Mouse (Mus musculus) forebrain, embryonic 14.5 days (tissue): ENCODE measurements around the gene Pacrg. TPM values are rescaled to one million over a fixed set of nuclear protein-coding genes. Genes with fewer than 3 reads are reported as not detected.

Source experiments
- ATAC-seq: fragments of 200-750 bp; cut with Nextera tagmentation; 2 replicates; pipeline ENCODE4 v1.8.0; 2017; ENCODE audit warnings: mild to moderate bottlenecking, moderate library complexity
- DNase-seq: peaks from one replicate; pipeline ENCODE4 v3.0.0-alpha.2; 2015; ENCODE audit warnings: low spot score
- H3K27ac ChIP-seq: fragments of 300-500 bp; sonication (generic); 2 replicates; pipeline ENCODE4 v1.5.1; 2014; ENCODE audit warnings: low read depth, mild to moderate bottlenecking, control low read depth, low read length, moderate library complexity
- H3K27me3 ChIP-seq: fragments of 300-500 bp; sonication (generic); replicated peaks from 2 replicates; pipeline ENCODE4 v1.6.1; 2014; ENCODE audit warnings: low read length, control low read depth, mixed read lengths; ENCODE audit not compliant: control insufficient read depth, insufficient read depth
- H3K36me3 ChIP-seq: fragments of 300-500 bp; sonication (generic); 2 replicates; pipeline ENCODE4 v1.6.1; 2014; ENCODE audit warnings: low read length, control low read depth; ENCODE audit not compliant: control insufficient read depth, insufficient read depth
- H3K4me1 ChIP-seq: fragments of 300-500 bp; sonication (generic); 2 replicates; pipeline ENCODE4 v1.6.1; 2014; ENCODE audit warnings: antibody characterized with exemption, low read length, control low read depth; ENCODE audit not compliant: control insufficient read depth, insufficient read depth
- H3K4me2 ChIP-seq: fragments of 300-500 bp; sonication (generic); 2 replicates; pipeline ENCODE4 v1.6.1; 2014; ENCODE audit warnings: mild to moderate bottlenecking, control low read depth, low read length
- H3K4me3 ChIP-seq: fragments of 300-500 bp; sonication (generic); 2 replicates; pipeline ENCODE4 v1.5.1; 2014; ENCODE audit warnings: low read depth, low read length, control low read depth
- H3K9ac ChIP-seq: fragments of 300-500 bp; sonication (generic); 2 replicates; pipeline ENCODE4 v1.6.1; 2014; ENCODE audit warnings: mild to moderate bottlenecking, low read length, control low read depth, moderate library complexity
- H3K9me3 ChIP-seq: fragments of 300-500 bp; sonication (generic); replicated peaks from 2 replicates; pipeline ENCODE4 v1.6.1; 2016; ENCODE audit warnings: low read length, control low read depth, mixed read lengths; ENCODE audit not compliant: control insufficient read depth
- WGBS: fragments of 180-500 bp; shearing (Covaris S2); extraction: QIAGEN DNeasy Blood & Tissue Kit; methylation state at CpG from one replicate; pipeline ENCODE4 v1.1.7; 2014; 5-methylcytosine and 5-hydroxymethylcytosine counted together
- polyA plus RNA-seq: library from polyadenylated mRNA; unstranded; fragments of >200 nt; fragmentation: Nextera tagmentation; extraction: Ambion mirVana; gene quantifications from 2 replicates; pipeline ENCODE4 v1.2.1, GENCODE M21; 2014

Gene Pacrg
- polyA plus RNA-seq, 1 experiment from 2014 or later, result 7.8 TPM

- H3K36me3 ChIP-seq, result no peaks in the 10 kb centered on the region
- no peaks in the 10 kb centered on the region for H3K9me3 ChIP-seq
- WGBS, result 12% methylated on average over 7 of the region's 7 CpGs
- no peak overlapping the region for H3K4me3 ChIP-seq
- H3K9ac ChIP-seq, result no peak overlapping the region
- peak overlapping the region; percentile 33; the same call in 1 of the 2 replicates for H3K4me2 ChIP-seq
- ATAC-seq, result no peak; the same call in 1 of the 2 replicates
- DNase-seq, result no peak
- peaks cover 13% of the 10 kb centered on the region; the same call in 1 of the 2 replicates for H3K4me1 ChIP-seq
- no peak overlapping the region for H3K27ac ChIP-seq
- no peaks in the 10 kb centered on the region for H3K27me3 ChIP-seq
Measured at GRCm38 (mm10) chr17:10405906-10406305, 434.2 kb downstream of the Pacrg start.

- H3K4me3 ChIP-seq, result no peak overlapping the region
- H3K27me3 ChIP-seq, result no peaks in the 10 kb centered on the region
- H3K9me3 ChIP-seq, result no peaks in the 10 kb centered on the region
- no peak overlapping the region for H3K4me2 ChIP-seq
- H3K27ac ChIP-seq, result no peak overlapping the region
- peaks cover 10% of the 10 kb centered on the region; the same call in 1 of the 2 replicates for H3K4me1 ChIP-seq
- DNase-seq (no peak), ATAC-seq (no peak)
- 91% methylated on average over 11 of the region's 11 CpGs for WGBS
- no peaks in the 10 kb centered on the region for H3K36me3 ChIP-seq
- no peak overlapping the region for H3K9ac ChIP-seq
Measured at GRCm38 (mm10) chr17:10403186-10403585, 436.9 kb downstream of the Pacrg start.

GRCm38 (mm10) chr17:10402064-10402640, 438.0 kb downstream of the Pacrg start:
- H3K9me3 ChIP-seq, result no peaks in the 10 kb centered on the region
- H3K4me1 ChIP-seq, result peaks cover 7% of the 10 kb centered on the region; the same call in 1 of the 2 replicates
- H3K4me3 ChIP-seq, result no peak overlapping the region
- H3K4me2 ChIP-seq, result no peak overlapping the region
- no peak for DNase-seq
- no peak overlapping the region for H3K27ac ChIP-seq
- no peaks in the 10 kb centered on the region for H3K27me3 ChIP-seq
- no peak overlapping the region for H3K9ac ChIP-seq
- no peaks in the 10 kb centered on the region for H3K36me3 ChIP-seq
- 84% methylated on average over 12 of the region's 12 CpGs for WGBS
- no peak for ATAC-seq

- H3K36me3 ChIP-seq, result no peaks in the 10 kb centered on the region
- no peak overlapping the region for H3K4me2 ChIP-seq
- no peak overlapping the region for H3K9ac ChIP-seq
- 80% methylated on average over 3 of the region's 3 CpGs for WGBS
- H3K27ac ChIP-seq, result no peak overlapping the region
- ATAC-seq (no peak), DNase-seq (no peak)
- no peaks in the 10 kb centered on the region for H3K9me3 ChIP-seq
- H3K4me1 ChIP-seq, result peaks cover 2% of the 10 kb centered on the region; the same call in 1 of the 2 replicates
- H3K27me3 ChIP-seq, result no peaks in the 10 kb centered on the region
- no peak overlapping the region for H3K4me3 ChIP-seq
Measured at GRCm38 (mm10) chr17:10401529-10401928, 438.6 kb downstream of the Pacrg start.

- no peak for DNase-seq
- ATAC-seq, result no peak
Measured at GRCm38 (mm10) chr17:10399706-10400105, 440.4 kb downstream of the Pacrg start.

GRCm38 (mm10) chr17:10398871-10399270, 441.2 kb downstream of the Pacrg start:
- Histone ChIP-seq H3K9me3 (no peaks in the 10 kb centered on the region), H3K4me1 (peaks cover 5% of the 10 kb centered on the region; the same call in 1 of the 2 replicates), H3K4me3 (no peak overlapping the region), H3K27me3 (no peaks in the 10 kb centered on the region), H3K36me3 (no peaks in the 10 kb centered on the region), H3K4me2 (no peak overlapping the region), H3K27ac (no peak overlapping the region), H3K9ac (no peak overlapping the region)
- 20% methylated on average over 5 of the region's 5 CpGs for WGBS
- DNase-seq, result peak; percentile 51
- ATAC-seq, result peak; percentile 67

More at GRCm38 (mm10) chr17:10399706-10400105, 440.4 kb downstream of the Pacrg start:
- no peak overlapping the region for H3K4me2 ChIP-seq
- no peaks in the 10 kb centered on the region for H3K9me3 ChIP-seq
- H3K36me3 ChIP-seq, result no peaks in the 10 kb centered on the region
- H3K27me3 ChIP-seq, result no peaks in the 10 kb centered on the region
- H3K4me3 ChIP-seq, result no peak overlapping the region
- WGBS, result 76% methylated on average over 10 of the region's 10 CpGs
- 0 out of 2 replicates have a peak overlapping the region, but pooled peaks have one; percentile 14 for H3K27ac ChIP-seq
- no peak overlapping the region for H3K9ac ChIP-seq
- H3K4me1 ChIP-seq, result peaks cover 5% of the 10 kb centered on the region; the same call in 1 of the 2 replicates

GRCm38 (mm10) chr17:10397924-10398627, 442.0 kb downstream of the Pacrg start:
- no peak for ATAC-seq
- WGBS, result 59% methylated on average over 10 of the region's 10 CpGs

GRCm38 (mm10) chr17:10397336-10397735, 442.8 kb downstream of the Pacrg start:
- ATAC-seq, result no peak
- Histone ChIP-seq H3K4me1 (peaks cover 5% of the 10 kb centered on the region; the same call in 1 of the 2 replicates), H3K27ac (0 out of 2 replicates have a peak overlapping the region, but pooled peaks have one; percentile 1), H3K36me3 (no peaks in the 10 kb centered on the region), H3K4me3 (no peak overlapping the region), H3K27me3 (no peaks in the 10 kb centered on the region), H3K9ac (no peak overlapping the region), H3K9me3 (no peaks in the 10 kb centered on the region), H3K4me2 (no peak overlapping the region)
- WGBS, result 73% methylated on average over 11 of the region's 11 CpGs
- DNase-seq, result no peak

More at GRCm38 (mm10) chr17:10397924-10398627, 442.0 kb downstream of the Pacrg start:
- H3K9me3 ChIP-seq, result no peaks in the 10 kb centered on the region
- H3K4me3 ChIP-seq, result no peak overlapping the region
- DNase-seq, result no peak
- H3K27me3 ChIP-seq, result no peaks in the 10 kb centered on the region
- H3K27ac ChIP-seq, result no peak overlapping the region
- H3K4me2 ChIP-seq, result no peak overlapping the region
- peaks cover 5% of the 10 kb centered on the region; the same call in 1 of the 2 replicates for H3K4me1 ChIP-seq
- H3K36me3 ChIP-seq, result no peaks in the 10 kb centered on the region
- no peak overlapping the region for H3K9ac ChIP-seq

GRCm38 (mm10) chr17:10396863-10397262, 443.2 kb downstream of the Pacrg start:
- no peak overlapping the region for H3K4me2 ChIP-seq
- H3K4me1 ChIP-seq, result peaks cover 5% of the 10 kb centered on the region; the same call in 1 of the 2 replicates
- no peaks in the 10 kb centered on the region for H3K36me3 ChIP-seq
- H3K9me3 ChIP-seq, result no peaks in the 10 kb centered on the region
- DNase-seq, result no peak
- WGBS, result 91% methylated on average over 6 of the region's 6 CpGs
- no peak overlapping the region for H3K4me3 ChIP-seq
- no peaks in the 10 kb centered on the region for H3K27me3 ChIP-seq
- peak overlapping the region; percentile 1; the same call in 1 of the 2 replicates for H3K27ac ChIP-seq
- no peak for ATAC-seq
- no peak overlapping the region for H3K9ac ChIP-seq
